Mouse (Mus musculus) embryonic facial prominence, embryonic 10.5 days (tissue): ENCODE measurements around the gene Mei1. TPM values are rescaled to one million over a fixed set of nuclear protein-coding genes. Genes with fewer than 3 reads are reported as not detected.

Experiments used
- DNase-seq: peaks from one replicate; pipeline ENCODE4 v3.0.0-alpha.2; 2017; ENCODE audit warnings: low spot score
- H3K27ac ChIP-seq: fragments of 300-500 bp; sonication (generic); replicated peaks from 2 replicates; pipeline ENCODE4 v1.5.1; 2016; ENCODE audit warnings: mild to moderate bottlenecking
- H3K27me3 ChIP-seq: fragments of 300-500 bp; sonication (generic); replicated peaks from 2 replicates; pipeline ENCODE4 v1.6.1; 2016; ENCODE audit warnings: low read depth, mild to moderate bottlenecking; ENCODE audit not compliant: poor library complexity, severe bottlenecking
- H3K36me3 ChIP-seq: fragments of 300-500 bp; sonication (generic); replicated peaks from 2 replicates; pipeline ENCODE4 v1.6.1; 2016; ENCODE audit warnings: mild to moderate bottlenecking, moderate library complexity
- H3K4me1 ChIP-seq: fragments of 300-500 bp; sonication (generic); 2 replicates; pipeline ENCODE4 v1.6.1; 2016
- H3K4me3 ChIP-seq: fragments of 300-500 bp; sonication (generic); 2 replicates; pipeline ENCODE4 v1.5.1; 2016; ENCODE audit warnings: mild to moderate bottlenecking, moderate library complexity
- H3K9me3 ChIP-seq: fragments of 300-500 bp; sonication (generic); 2 replicates; pipeline ENCODE4 v1.6.1; 2016; ENCODE audit warnings: mild to moderate bottlenecking
- WGBS: fragments of 180-500 bp; shearing (Covaris S2); methylation state at CpG from one replicate; pipeline ENCODE4 v1.1.7; 2016; 5-methylcytosine and 5-hydroxymethylcytosine counted together
- polyA plus RNA-seq: library from polyadenylated mRNA; unstranded; fragments of >200 nt; fragmentation: Nextera tagmentation; extraction: Ambion mirVana; gene quantifications from 2 replicates; pipeline ENCODE4 v1.2.1, GENCODE M21; 2016

The Mei1 gene
- 0.14 TPM in 1 of 2 replicates, not detected in the other for polyA plus RNA-seq

GRCm38 (mm10) chr15:82069898-82070297 lies at the start of gene Mei1:
Gene Mei1 (plus strand): TSS chr15:82069996.
- no peaks in the 10 kb centered on the region; the same call in 1 of the 2 replicates for H3K9me3 ChIP-seq
- DNase-seq = peak; percentile 30
- peak within 1 kb of the TSS; percentile 41 for H3K4me3 ChIP-seq
- H3K36me3 ChIP-seq = no peaks in the 10 kb centered on the region
- peaks cover 64% of the 10 kb centered on the region for H3K27me3 ChIP-seq
- 26% methylated on average over 40 of the region's 40 CpGs for WGBS
- no peak within 1 kb of the TSS for H3K27ac ChIP-seq
- peaks cover 9% of the 10 kb centered on the region for H3K4me1 ChIP-seq

GRCm38 (mm10) chr15:82022535-82023088 lies 47.2 kb upstream of the Mei1 start:
- no peaks in the 10 kb centered on the region for H3K4me1 ChIP-seq
- DNase-seq = no peak
- no peak overlapping the region for H3K4me3 ChIP-seq
- H3K9me3 ChIP-seq = no peaks in the 10 kb centered on the region
- H3K27me3 ChIP-seq = no peaks in the 10 kb centered on the region
- H3K27ac ChIP-seq = no peak overlapping the region
- peaks cover 89% of the 10 kb centered on the region for H3K36me3 ChIP-seq
- WGBS = 88% methylated on average over 13 of the region's 13 CpGs

GRCm38 (mm10) chr15:82023965-82024635 lies 45.7 kb upstream of the Mei1 start:
- Histone ChIP-seq H3K9me3 (no peaks in the 10 kb centered on the region), H3K4me3 (no peak overlapping the region), H3K27ac (no peak overlapping the region), H3K4me1 (no peaks in the 10 kb centered on the region), H3K36me3 (peaks cover 99% of the 10 kb centered on the region), H3K27me3 (no peaks in the 10 kb centered on the region)
- no peak for DNase-seq
- 90% methylated on average over 6 of the region's 6 CpGs for WGBS

- DNase-seq = no peak
- H3K4me1 ChIP-seq = no peaks in the 10 kb centered on the region
- no peak overlapping the region for H3K27ac ChIP-seq
- H3K36me3 ChIP-seq = peaks cover 100% of the 10 kb centered on the region
- WGBS = 94% methylated on average over 7 of the region's 7 CpGs
- H3K27me3 ChIP-seq = no peaks in the 10 kb centered on the region
- no peaks in the 10 kb centered on the region for H3K9me3 ChIP-seq
- H3K4me3 ChIP-seq = no peak overlapping the region
Measured at GRCm38 (mm10) chr15:82027276-82027675, 42.5 kb upstream of the Mei1 start.

- Histone ChIP-seq H3K27me3 (no peaks in the 10 kb centered on the region), H3K36me3 (peaks cover 99% of the 10 kb centered on the region), H3K4me3 (no peak overlapping the region), H3K9me3 (no peaks in the 10 kb centered on the region), H3K4me1 (no peaks in the 10 kb centered on the region), H3K27ac (no peak overlapping the region)
- WGBS = 91% methylated on average over 7 of the region's 7 CpGs
- DNase-seq = no peak
Measured at GRCm38 (mm10) chr15:82027726-82028125, 42.1 kb upstream of the Mei1 start.

GRCm38 (mm10) chr15:82032386-82032785 lies 37.4 kb upstream of the Mei1 start:
- Histone ChIP-seq H3K4me1 (no peaks in the 10 kb centered on the region), H3K27me3 (no peaks in the 10 kb centered on the region), H3K4me3 (no peak overlapping the region), H3K36me3 (peaks cover 97% of the 10 kb centered on the region), H3K27ac (no peak overlapping the region), H3K9me3 (no peaks in the 10 kb centered on the region)
- no peak for DNase-seq
- 89% methylated on average over 7 of the region's 7 CpGs for WGBS

- no peak within 1 kb of the TSS for H3K27ac ChIP-seq
- no peaks in the 10 kb centered on the region for H3K27me3 ChIP-seq
- H3K9me3 ChIP-seq = no peaks in the 10 kb centered on the region
- H3K36me3 ChIP-seq = peaks cover 97% of the 10 kb centered on the region
- no peaks in the 10 kb centered on the region for H3K4me1 ChIP-seq
- DNase-seq = no peak
- WGBS = 94% methylated on average over 4 of the region's 4 CpGs
- H3K4me3 ChIP-seq = no peak within 1 kb of the TSS
Measured at GRCm38 (mm10) chr15:82033762-82034161, 36.0 kb upstream of the Mei1 start, which contains the start of gene Desi1. Gene Desi1 (minus strand): TSS chr15:82033862.

GRCm38 (mm10) chr15:82035904-82036689 lies 33.7 kb upstream of the Mei1 start:
- peak; percentile 18 for DNase-seq
- H3K27ac ChIP-seq = no peak overlapping the region
- H3K9me3 ChIP-seq = no peaks in the 10 kb centered on the region
- H3K27me3 ChIP-seq = no peaks in the 10 kb centered on the region
- no peak overlapping the region for H3K4me3 ChIP-seq
- 83% methylated on average over 12 of the region's 12 CpGs for WGBS
- peaks cover 97% of the 10 kb centered on the region for H3K36me3 ChIP-seq
- no peaks in the 10 kb centered on the region for H3K4me1 ChIP-seq

- 92% methylated on average over 1 of the region's 1 CpGs for WGBS
- no peak overlapping the region for H3K27ac ChIP-seq
- no peak overlapping the region for H3K4me3 ChIP-seq
- H3K36me3 ChIP-seq = peaks cover 82% of the 10 kb centered on the region
- DNase-seq = peak; percentile 50
- H3K4me1 ChIP-seq = peaks cover 4% of the 10 kb centered on the region
- H3K27me3 ChIP-seq = no peaks in the 10 kb centered on the region
- H3K9me3 ChIP-seq = no peaks in the 10 kb centered on the region
Measured at GRCm38 (mm10) chr15:82040650-82041049, 29.1 kb upstream of the Mei1 start.

GRCm38 (mm10) chr15:82044166-82044784 lies 25.5 kb upstream of the Mei1 start:
- Histone ChIP-seq H3K36me3 (peaks cover 46% of the 10 kb centered on the region), H3K4me3 (no peak overlapping the region), H3K27ac (no peak overlapping the region), H3K27me3 (no peaks in the 10 kb centered on the region), H3K4me1 (peaks cover 14% of the 10 kb centered on the region), H3K9me3 (no peaks in the 10 kb centered on the region)
- WGBS = 97% methylated on average over 7 of the region's 7 CpGs
- DNase-seq = no peak

- Histone ChIP-seq H3K36me3 (peaks cover 27% of the 10 kb centered on the region), H3K9me3 (no peaks in the 10 kb centered on the region), H3K4me1 (peaks cover 14% of the 10 kb centered on the region), H3K4me3 (peak overlapping the region; percentile 100), H3K27me3 (no peaks in the 10 kb centered on the region), H3K27ac (peak overlapping the region; percentile 96)
- WGBS = 5% methylated on average over 26 of the region's 26 CpGs
- peak; percentile 30 for DNase-seq
Measured at GRCm38 (mm10) chr15:82046246-82046891, 23.4 kb upstream of the Mei1 start.
